Mouse (Mus musculus): ENCODE data around the gene Txndc8. TPM values are rescaled to one million over a fixed set of nuclear protein-coding genes. Genes with fewer than 3 reads are reported as not detected.

Txndc8 gene
- total RNA-seq (2021): not detected

GRCm38 (mm10) chr4:58009024-58009423 lies at the start of gene Txndc8:
Gene Txndc8 (minus strand): TSS chr4:58009124.
- DNase-seq (ENCODE audit: extremely low spot score in 1 of 2, low spot score in 1 of 2): no peak

GRCm38 (mm10) chr4:58055653-58056052 lies 46.7 kb upstream of the Txndc8 start:
- no peak for DNase-seq (ENCODE audit: extremely low spot score in 1 of 2, low spot score in 1 of 2)

- no peak for DNase-seq (ENCODE audit: extremely low spot score in 1 of 2, low spot score in 1 of 2)
Observed at GRCm38 (mm10) chr4:58054441-58054840, 45.5 kb upstream of the Txndc8 start.

GRCm38 (mm10) chr4:58050746-58051145 lies 41.8 kb upstream of the Txndc8 start:
- no peak for DNase-seq (ENCODE audit: extremely low spot score in 1 of 2, low spot score in 1 of 2)

GRCm38 (mm10) chr4:58050276-58050675 lies 41.4 kb upstream of the Txndc8 start:
- no peak for DNase-seq (ENCODE audit: extremely low spot score in 1 of 2, low spot score in 1 of 2)

- no peak for DNase-seq (ENCODE audit: extremely low spot score in 1 of 2, low spot score in 1 of 2)
Observed at GRCm38 (mm10) chr4:58044833-58045232, 35.9 kb upstream of the Txndc8 start.

GRCm38 (mm10) chr4:58044356-58044755 lies 35.4 kb upstream of the Txndc8 start:
- DNase-seq (ENCODE audit: extremely low spot score in 1 of 2, low spot score in 1 of 2): no peak

- no peak for DNase-seq (ENCODE audit: extremely low spot score in 1 of 2, low spot score in 1 of 2)
Observed at GRCm38 (mm10) chr4:58040093-58040492, 31.2 kb upstream of the Txndc8 start.

GRCm38 (mm10) chr4:58037096-58037705 lies 28.3 kb upstream of the Txndc8 start:
- no peak for DNase-seq (ENCODE audit: extremely low spot score in 1 of 2, low spot score in 1 of 2)

- no peak for DNase-seq (ENCODE audit: extremely low spot score in 1 of 2, low spot score in 1 of 2)
Observed at GRCm38 (mm10) chr4:58034663-58035062, 25.7 kb upstream of the Txndc8 start.

GRCm38 (mm10) chr4:58032714-58033113 lies 23.8 kb upstream of the Txndc8 start:
- DNase-seq (ENCODE audit: extremely low spot score in 1 of 2, low spot score in 1 of 2): no peak

GRCm38 (mm10) chr4:58003501-58003900 lies 5.4 kb downstream of the Txndc8 start:
- no peak for DNase-seq (ENCODE audit: extremely low spot score in 1 of 2, low spot score in 1 of 2)

GRCm38 (mm10) chr4:57991425-57991824 lies 17.5 kb downstream of the Txndc8 start:
- no peak for DNase-seq (ENCODE audit: extremely low spot score in 1 of 2, low spot score in 1 of 2)

GRCm38 (mm10) chr4:57974400-57975117 lies 34.4 kb downstream of the Txndc8 start:
- no peak for DNase-seq (ENCODE audit: extremely low spot score in 1 of 2, low spot score in 1 of 2)

- DNase-seq (ENCODE audit: extremely low spot score in 1 of 2, low spot score in 1 of 2): no peak
Observed at GRCm38 (mm10) chr4:57973592-57974268, 35.2 kb downstream of the Txndc8 start.

- DNase-seq (ENCODE audit: extremely low spot score in 1 of 2, low spot score in 1 of 2): no peak
Observed at GRCm38 (mm10) chr4:57970285-57970684, 38.6 kb downstream of the Txndc8 start.

GRCm38 (mm10) chr4:57967195-57967594 lies 41.7 kb downstream of the Txndc8 start:
- no peak for DNase-seq (ENCODE audit: extremely low spot score in 1 of 2, low spot score in 1 of 2)

GRCm38 (mm10) chr4:57965516-57965915 lies 43.4 kb downstream of the Txndc8 start:
- DNase-seq (ENCODE audit: extremely low spot score in 1 of 2, low spot score in 1 of 2): no peak

- DNase-seq (ENCODE audit: extremely low spot score in 1 of 2, low spot score in 1 of 2): no peak
Observed at GRCm38 (mm10) chr4:57964143-57964542, 44.8 kb downstream of the Txndc8 start.

GRCm38 (mm10) chr4:57959056-57959455 lies 49.9 kb downstream of the Txndc8 start:
- DNase-seq (ENCODE audit: extremely low spot score in 1 of 2, low spot score in 1 of 2): no peak

GRCm38 (mm10) chr4:57958098-57958497 lies 50.8 kb downstream of the Txndc8 start:
- DNase-seq (ENCODE audit: extremely low spot score in 1 of 2, low spot score in 1 of 2): no peak
